Mouse (Mus musculus) hematopoietic stem cell, adult 5-6 weeks (primary cell): ENCODE results near the gene Pkig. TPM values are rescaled to one million over a fixed set of nuclear protein-coding genes. Genes with fewer than 3 reads are reported as not detected.
"Not testable (repeated sequence)": the region's sequence is repeated elsewhere in the genome, so short reads cannot be mapped to it uniquely, and the experiment has no call there.

ENCODE experiments used
- ATAC-seq, 2 experiments: fragments of 125-278 bp in 1 of 2; replicated peaks in 1 of 2; 2 replicates each; pipeline ENCODE4 v1.8.0; 2016 to 2017; ENCODE audit warnings: inconsistent platforms in 2 of 2, mild to moderate bottlenecking in 2 of 2, moderate number of reproducible peaks in 2 of 2, low read depth in 1 of 2, moderate TSS enrichment in 1 of 2; ENCODE audit not compliant: low FRiP score in 2 of 2, poor library complexity in 2 of 2, severe bottlenecking in 2 of 2, insufficient read depth in 1 of 2, low TSS enrichment in 1 of 2
- total RNA-seq: library from RNA; stranded (forward); fragments of 172-1452, 232-1000 nt; gene quantifications from 2 replicates; pipeline ENCODE4 v1.2.3, GENCODE M21; 2017

Pkig gene
- total RNA-seq, 1 experiment from 2014 or later, result 30.6 TPM

DNA sequence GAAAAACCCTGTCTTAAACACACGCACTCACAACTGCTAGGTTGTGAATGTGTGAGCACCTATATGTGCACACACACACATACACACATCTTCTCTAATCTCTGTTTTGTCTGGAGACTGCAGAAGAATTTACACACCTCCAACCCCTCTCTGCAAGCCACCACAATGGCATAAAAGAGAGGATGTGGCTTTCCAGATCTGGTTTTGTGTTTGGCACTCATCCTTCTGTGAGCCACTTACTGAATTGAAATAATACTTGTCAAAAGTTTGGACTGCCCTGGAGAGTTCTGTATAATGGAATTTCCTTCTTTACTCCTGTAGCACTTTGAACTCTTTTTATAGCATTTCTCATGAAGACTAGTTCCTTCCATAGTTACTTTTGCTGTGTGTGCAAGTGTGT, 8.9 kb downstream of the Pkig start:
- ATAC-seq, result peak; percentile 62 to 76; a peak in 3 of 4 replicates

DNA sequence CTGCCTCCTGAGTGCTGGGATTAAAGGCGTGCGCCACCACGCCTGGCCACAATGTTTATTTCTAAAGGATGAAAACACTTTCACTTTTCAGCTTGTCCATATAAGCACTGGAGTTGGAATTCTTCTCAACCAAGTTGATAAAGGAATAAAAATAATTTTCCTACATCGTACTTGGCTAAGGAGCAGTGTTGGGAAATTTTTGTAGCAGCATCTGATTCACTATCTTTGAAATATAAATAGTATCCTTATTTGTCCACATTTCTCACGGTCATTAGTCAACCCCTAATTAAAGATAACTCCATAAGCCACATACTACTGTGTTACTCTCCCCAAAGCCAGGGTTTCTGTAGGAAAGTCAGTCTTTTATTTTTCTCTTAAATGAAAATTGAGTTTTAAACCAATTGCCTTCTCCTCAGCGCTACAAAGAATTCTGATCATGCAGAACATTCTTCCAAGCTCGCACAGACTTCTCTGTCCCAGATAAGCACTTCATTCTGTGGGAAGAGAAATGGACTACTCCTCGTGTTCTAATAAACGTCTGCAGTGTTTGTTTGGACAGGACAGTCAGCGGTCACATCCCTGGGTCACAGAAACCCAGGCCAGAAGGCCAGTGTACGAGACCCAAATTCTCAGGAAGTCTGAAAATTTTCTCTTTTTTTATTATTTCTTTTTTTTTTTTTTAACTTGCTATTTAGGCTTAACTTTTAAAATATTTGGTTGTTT, 12.8 kb downstream of the Pkig start:
- ATAC-seq, result no peak

DNA sequence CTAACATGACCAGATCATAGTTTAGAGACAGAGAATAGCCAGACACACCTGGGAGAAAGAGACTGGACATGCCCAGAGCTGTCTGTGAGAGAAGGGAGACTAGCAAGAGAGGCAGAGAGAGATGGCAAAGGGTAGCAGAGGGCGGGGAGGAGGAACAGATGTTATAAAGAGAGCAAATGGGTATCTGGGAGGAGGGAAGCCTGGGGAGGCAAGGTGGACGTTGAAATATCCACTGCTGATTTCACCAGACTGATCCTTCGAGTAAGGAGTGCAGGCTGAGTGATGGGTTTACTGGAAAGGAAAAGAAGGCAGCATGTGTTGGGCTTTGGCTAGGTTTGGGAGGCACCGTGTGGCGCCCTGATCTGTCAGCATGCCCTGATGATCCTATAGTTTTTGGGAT, 16.2 kb downstream of the Pkig start:
- ATAC-seq, result no peak

DNA sequence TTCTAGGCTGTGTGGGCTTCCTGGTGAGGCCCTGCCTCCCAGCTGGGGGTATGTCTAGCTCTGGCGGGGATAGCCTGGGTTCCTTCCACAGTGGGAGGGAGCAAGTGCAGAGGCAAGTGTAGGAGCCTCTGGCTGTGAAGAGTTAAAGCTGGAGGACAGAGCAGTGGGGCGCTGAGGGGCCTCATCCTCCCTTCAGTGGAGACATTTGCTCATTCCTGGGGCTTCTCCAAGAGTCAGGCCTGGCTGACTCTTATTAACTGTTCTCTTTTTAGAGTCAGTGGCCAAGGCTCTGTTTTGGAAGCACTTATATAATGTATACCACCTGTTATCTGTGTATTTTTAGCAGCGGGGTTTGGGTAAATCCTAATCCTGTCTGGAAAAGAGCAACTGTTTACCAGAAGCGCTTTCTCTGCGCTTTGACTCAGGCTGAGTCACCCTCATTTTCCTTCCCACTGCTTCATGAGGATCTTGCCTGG, 17.0 kb downstream of the Pkig start:
- no peak for ATAC-seq

DNA sequence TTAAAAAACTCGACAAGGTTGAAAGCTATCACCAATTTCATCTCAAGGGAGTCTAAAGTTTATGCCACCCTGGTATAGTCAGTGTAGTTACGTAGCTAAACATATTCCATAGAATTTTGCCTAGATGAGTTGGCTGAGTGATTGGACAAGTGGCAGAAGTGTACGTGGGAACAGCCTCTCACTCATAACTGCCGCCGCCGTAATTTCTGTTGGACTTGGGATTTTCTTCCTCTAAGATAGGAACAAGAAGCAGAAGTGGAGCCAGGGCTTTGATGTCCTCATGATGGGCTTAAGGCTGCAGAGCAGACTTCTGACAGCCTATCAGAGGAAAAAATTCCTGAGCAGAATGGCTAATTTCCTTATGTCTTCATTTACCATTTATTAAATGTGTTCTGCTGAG, 17.5 kb downstream of the Pkig start:
- ATAC-seq, result no peak

DNA sequence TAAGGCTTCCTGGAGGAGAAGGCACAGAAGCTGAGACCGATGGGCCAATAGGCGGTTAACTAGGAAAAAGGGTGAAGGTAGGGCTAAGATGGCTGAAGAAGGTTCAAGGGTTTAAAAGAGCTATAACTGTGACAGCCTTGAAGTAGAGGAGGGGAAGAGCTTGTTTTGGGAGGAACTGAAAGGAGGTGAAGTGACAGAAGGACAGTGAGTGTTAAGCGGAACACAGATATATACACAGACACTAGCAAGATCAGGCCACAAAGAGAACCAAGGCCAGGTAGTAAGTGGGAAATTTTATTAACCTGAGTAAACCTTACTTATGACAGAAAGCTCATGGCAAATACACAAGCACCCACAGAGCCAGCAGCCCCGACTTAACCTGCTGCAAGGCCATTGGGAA, 18.1 kb downstream of the Pkig start:
- no peak for ATAC-seq

GRCm38 (mm10) chr2:163676745-163677144, 18.6 kb downstream of the Pkig start:
- ATAC-seq, result peak; percentile 79 to 80

GRCm38 (mm10) chr2:163682344-163682743, 24.2 kb downstream of the Pkig start:
- no peak for ATAC-seq

DNA sequence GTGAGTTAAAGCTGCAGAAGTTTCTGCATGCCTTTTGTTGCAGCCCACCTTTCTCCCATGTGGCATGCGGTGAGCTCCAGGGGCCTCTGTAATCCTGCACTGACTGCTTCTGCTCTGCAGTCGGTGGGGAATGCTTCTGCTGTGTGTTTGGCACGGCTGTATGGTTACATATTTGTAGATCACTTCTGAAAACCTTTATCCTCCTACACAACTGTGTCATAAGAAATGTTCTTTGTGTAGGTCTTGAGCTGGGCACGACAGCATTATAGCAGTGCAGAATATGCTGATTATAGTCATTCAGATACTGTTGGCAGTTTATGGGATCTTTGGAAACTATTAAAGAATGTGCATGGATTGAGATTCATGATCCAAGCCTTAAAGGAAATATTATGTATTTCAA, 27.1 kb downstream of the Pkig start:
- no peak for ATAC-seq

DNA sequence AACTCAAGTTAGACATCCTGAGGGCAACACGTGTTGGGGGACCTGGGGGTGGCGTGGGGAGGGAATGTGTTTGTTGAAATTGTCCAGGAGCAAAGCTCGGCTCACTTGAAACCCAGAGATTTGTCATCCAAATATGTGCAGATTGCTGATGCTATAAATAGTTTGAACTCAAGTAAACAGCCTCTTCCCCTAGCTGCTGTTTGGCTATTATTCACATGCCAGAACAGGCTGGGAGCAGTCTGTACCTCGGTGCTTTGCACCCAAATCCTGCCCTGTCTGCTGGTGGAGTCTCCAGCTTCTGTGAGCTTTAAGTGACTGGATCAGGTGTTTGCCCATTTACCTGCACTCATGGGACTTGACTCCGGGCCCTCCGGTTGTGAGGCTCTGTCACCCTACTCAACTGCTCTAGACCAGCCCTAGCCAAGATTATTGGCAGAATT, 27.6 kb downstream of the Pkig start:
- ATAC-seq, result no peak

DNA sequence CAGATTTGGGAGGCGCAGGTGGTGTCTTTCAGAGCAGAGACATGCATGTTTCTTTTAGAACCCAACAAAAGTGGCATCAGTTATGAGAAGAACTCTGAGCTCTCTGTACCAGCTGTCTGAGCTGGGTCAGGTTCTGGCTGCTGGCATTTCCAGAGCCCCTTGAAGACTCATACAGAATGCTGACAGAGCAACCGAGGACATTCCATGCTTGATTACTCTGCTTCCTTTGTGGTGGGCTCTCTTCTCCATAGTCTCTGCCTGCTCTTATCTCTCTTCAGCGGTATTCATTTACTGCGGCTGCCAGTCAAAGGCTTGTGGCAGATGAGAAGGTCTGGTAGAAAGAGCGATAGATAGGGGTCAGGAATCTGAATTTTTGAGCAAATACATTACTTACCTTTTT, 28.0 kb downstream of the Pkig start:
- no peak for ATAC-seq

- no peak for ATAC-seq
Observed at GRCm38 (mm10) chr2:163686886-163687285, 28.7 kb downstream of the Pkig start.

DNA sequence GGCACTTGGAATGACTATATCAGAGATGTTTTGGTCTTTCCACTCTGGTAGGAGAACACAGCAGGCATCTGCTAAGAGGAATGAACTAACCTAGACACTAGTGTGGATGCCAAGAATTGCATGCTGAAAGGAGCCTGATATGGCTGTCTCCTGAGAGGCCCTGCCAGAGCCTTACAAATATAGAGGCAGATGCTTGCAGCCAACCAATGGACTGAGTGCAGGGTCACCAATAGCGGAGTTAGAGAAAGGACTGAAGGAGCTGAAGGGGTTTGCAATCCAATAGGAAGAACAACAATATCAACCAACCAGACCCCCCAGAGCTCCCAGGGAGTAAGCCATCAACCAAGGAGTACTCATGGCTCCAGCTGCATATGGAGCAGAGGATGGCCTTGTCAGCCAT, 30.2 kb downstream of the Pkig start:
- not testable (repeated sequence) for ATAC-seq

GRCm38 (mm10) chr2:163689771-163690170, 31.6 kb downstream of the Pkig start:
- ATAC-seq, result no peak

DNA sequence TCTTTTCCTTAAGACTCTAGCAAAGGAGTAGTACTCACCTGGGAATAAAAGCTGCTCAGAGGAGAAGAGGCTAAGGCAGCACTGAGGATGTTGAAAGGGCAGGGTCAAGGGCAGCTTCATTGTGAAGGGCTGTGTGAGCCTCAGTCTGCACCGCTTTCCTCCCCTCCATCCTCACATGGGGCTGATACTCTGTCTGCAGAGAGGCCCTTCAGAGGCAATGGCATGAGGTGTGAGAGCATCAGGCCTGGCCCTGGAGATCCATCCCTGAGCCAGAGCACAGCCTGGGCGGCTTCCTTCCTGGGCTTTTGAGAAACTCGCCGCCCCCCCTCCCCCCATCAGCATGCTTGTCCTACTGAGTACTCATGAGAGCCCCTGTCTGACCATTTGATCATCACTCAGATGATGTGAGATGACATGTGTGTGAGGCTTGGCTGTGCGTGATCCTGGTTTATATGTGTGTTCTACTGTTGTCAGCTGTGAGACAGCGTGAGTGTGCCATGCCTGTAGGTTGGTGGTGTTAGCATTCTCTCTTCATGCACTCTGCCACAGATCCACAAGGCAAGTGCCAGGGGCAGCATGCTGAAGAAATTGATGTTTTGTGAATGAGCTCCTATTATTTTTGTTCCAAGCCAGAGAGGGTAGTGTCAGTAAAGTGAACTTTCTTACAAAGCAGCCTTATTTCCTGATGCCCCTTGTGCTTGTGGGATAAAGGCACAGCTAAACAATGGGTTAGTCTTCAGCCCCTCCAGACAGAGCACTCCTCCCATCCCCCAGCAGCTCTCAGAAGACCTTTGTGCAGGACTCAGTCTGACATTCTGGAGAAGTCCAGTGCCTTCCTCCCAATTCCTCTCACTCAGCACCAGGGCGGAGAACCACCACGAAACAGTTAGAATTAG, 32.5 kb downstream of the Pkig start:
- ATAC-seq, result no peak

- no peak for ATAC-seq
Observed at GRCm38 (mm10) chr2:163691846-163692605, 33.8 kb downstream of the Pkig start.

- no peak for ATAC-seq
Observed at GRCm38 (mm10) chr2:163692873-163693612, 34.9 kb downstream of the Pkig start.
